Mouse (Mus musculus) kidney, adult 8-10 months (tissue): ENCODE measurements around the gene Aars.
"Not testable (repeated sequence)": the region's sequence is repeated elsewhere in the genome, so short reads cannot be mapped to it uniquely, and the experiment has no call there.

Experiments
- DNase-seq, 2 experiments: peaks; one replicate each; pipeline ENCODE4 v3.0.0; 2022

Aars gene

DNA sequence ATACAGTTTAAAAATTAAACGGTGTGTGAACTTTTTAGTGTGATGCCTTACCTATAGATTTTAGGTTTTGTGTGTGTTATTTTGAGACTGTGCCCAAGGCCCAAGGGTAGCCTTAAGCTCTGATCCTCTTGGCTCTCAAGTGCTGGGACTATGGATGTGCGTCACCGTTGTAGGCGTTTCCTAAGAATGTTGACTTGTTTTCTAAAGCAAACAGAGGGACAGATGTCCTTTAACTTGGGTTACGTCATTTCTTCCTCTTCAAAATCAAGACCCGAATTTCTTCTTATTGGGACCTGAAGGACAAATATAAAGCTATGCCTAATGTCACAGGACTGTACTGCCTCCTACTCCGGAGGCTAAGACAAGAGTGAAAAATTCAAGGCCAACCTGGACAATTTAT, at the start of gene Aars:
Aars (plus strand) TSS at position 229 of the 400 bp plus-strand sequence.
- DNase-seq, result no peak

DNA sequence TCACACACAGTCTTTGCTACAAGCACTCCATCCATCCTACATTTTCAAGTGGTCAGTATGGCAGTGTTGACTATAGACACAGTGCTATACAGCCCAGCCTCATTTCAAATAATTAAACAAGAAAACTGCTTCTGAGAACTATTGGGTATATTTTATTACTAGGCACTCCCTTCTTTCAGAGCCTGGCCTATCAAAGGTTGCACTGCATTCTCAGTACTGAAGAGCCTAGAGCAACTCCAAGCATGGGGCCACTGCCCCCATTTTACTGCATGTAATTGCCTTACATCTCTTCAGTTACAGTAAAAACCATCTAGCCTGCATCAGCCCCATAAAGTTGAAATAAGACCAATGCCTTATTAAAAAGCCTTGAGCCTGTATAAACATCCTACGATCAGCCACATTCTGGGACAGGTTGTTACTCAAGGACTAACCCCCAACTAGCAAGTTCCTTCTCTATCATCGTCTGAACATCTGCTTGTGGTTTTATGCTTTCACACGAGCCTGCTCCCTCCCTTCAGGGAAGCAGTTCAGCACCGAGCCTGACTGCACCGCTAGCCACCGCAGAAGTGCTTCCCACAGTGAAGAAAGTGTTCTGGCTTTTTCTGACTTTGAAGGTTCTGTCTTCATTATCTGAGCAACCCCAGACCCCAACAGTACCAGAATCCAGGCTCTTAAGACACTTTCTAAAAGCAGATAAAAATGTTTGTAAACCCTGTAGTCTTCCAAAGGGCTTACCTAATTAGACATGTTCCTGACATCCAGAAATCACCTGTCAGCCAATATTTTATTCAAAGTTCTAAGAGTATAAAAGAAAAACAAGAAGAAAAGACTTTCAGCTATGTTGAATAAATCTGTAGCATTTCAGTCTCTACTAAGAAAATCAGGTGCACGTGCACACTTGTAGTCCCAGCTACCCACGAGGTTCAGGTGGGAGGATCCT, 44.9 kb upstream of the Aars start:
- no peak for DNase-seq

DNA sequence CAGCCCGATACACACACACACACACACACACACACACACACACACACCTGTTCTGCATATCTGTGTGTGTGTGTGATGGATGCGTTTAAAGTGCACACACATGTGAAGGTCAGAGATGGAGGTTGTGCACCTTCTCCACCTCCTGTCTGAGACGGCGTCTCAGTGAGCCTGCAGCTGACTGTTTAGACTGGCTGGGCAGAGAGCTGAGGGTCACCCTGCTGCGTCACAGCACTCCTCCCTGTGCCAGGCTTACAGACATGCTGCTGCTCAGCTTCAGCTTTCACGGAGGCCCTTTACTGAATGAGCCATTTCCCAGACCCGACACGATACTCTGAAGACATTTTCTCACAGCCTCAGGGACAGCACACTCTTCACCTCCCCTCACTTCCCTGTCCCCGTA, 42.9 kb upstream of the Aars start:
- DNase-seq, result no peak

DNA sequence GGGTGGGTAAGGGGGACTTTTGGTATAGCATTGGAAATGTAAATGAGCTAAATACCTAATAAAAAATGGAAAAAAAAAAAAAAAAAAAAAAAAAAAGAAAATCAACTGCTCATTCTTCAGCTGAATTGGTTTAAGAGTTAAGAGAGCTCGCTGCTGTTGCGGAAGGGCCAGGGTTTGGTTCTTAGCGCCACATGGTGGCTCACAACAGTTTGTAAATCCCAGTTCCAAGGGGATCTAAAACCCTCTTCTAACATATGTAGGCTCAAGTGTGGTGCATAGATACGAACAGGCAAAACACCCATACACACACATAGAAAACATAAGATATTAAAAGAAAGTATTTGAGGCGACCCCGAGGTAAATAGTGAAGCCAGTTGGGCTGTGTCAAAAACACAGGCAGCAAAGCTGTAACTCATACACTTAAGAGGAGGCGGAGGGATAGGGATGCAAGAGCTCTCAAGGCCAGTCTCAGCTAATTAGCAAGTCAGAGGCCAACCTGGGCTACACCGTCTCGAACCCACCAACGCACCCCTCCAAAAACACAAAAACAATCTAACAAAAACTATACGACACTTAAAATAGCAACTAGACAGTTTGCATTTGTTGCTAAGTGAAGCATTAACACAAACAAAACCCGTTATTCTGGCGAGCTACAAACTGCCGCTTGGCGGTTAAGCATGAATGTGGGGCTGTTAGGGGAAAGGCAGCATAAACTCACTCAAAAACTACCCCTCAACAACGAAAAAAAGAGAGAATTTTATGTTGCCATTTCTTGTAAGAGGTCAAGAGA, 36.1 kb upstream of the Aars start:
- DNase-seq, result no peak

DNA sequence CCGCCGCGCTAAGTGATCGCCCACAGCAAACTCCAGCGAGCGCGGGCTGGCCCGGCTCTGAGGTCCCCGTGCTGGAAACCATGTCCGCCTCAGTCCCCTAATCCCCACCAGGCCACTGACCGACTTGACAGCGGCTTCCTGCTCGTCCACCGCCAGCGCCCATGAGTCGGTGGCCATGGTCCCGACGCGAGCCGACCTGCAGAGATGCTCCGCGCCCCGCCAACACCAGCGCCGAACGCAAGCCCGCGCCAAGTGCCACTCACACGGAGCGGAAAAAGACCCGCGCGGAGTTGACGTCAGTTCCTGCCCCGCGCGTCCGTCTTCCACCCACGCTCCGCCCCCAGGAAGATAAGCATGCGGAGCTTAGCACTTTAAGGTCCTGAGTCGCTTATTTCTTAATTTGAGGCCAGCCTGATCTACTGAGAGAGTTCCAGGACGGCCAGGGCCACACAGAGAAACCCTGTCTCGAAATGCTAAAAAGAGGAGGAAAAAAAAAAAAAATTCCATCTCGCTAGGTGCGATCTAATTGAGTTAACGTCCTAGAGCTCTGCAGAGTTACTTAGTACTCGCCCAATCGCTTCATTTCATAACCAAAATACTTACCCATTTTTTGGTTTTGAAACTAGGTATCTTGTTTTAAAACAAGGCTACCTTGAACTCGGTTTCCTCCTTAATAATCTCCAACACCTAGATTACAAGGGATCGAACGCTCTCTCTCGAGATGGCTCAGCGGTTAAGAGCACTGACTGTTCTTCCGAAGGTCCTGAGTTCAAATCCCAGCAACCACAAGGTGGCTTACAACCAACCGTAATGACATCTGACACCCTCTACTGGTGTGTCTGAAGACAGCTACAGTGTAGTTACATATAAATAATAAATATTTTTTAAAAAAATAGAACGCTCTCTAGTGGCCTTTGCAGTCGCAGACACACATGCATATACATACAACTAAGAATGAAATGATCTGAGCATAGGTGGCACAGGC, 35.1 kb upstream of the Aars start, which contains the start of gene Ddx19a:
Ddx19a (minus strand) TSS at position 254 of the 985 bp plus-strand sequence.
- DNase-seq, result peak; percentile 76 to 89

DNA sequence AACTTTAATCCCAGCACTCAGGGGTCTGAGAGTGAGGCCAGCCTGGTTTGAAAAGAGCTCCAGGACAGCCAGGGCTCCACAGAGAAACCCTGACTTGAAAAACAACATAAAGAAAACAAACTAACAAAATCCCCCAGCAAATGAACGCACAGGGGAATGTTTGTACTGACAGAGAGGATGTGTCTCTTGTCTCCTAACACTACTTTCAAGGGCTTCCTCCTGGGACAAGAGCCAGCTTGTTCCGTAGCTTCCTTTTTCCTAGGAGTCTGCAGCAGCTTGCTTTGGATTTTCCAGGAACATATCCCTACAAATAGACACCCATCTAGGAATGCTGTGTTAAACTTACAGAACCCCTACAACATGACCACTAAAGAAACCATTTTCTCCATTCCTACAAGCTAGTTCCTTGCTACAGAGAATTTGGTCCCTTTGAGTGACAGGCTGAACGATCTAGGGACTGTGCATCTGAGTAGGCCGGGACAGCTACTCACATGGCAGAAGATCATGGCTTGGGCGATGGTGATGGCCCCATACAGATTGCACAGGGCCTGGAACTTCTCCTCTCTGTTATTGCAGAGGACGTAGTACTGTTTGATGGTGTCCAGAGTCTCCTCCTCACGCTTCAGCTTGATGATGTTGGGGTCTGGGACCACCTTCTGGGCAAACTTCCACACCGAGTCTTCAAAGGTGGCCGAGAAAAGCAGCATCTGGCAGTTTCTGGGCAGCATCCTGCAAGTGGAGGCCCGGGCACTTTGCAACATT, 22.5 kb upstream of the Aars start:
- DNase-seq, result not testable (repeated sequence)

DNA sequence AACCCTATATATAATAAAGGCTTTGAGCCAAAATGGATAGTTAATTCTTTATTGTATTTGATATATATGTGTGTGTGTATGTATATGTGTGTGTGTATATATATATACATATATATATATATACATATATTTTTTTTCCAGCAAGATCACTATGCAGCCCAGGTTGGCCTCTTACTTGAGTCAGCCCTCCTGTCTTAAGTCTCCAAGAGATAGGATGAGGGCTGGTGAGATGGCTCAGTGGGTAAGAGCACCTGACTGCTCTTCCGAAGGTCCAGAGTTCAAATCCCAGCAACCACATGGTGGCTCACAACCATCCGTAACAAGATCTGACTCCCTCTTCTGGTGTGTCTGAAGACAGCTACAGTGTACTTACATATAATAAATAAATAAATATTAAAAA, 6.3 kb upstream of the Aars start:
- DNase-seq, result not testable (repeated sequence)

DNA sequence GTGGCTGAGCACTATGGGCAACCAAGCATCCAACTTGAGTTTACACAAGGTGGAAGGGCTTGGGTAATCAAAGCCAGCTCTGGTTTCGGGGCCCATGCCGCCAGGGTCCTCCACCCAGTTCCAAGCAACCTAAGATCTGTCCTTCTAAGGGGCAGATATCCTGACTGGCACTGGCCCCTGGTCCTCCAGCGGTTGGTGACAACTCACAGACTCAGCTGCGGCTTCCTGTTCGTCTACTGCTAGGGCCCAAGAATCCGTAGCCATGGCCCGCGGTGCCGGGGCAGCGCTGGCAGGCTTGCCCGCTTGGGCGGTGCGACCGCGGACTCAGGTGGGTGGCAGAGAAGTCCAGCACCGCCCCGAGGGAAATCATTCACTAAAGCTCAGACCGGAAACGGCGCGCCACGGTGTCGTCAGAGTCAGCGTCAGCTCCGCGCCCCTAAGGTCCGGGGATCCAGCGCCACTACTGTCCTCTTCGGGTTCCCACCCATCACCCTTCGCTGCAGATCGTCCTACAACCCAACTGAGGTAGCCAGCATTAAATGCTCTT, 5.5 kb upstream of the Aars start:
- DNase-seq, result peak; percentile 90 to 94

DNA sequence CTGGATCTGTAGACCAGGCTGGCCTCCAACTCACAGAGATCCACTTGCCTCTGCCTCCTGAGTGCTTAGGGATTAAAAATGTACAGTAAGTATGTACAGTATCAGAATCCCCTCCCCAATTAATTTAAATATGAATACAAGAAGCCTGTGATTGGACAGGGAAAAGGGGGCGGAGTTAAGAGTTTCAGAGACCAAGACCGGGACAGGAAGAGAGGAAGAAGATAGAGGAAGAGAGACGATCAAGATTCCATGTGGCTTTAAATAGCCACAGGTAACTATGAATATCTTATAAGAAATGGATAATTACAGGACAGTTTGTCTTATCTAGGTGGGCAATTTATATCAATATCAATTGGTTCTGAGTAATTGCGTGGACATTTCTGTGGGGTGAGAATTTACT, 3.4 kb upstream of the Aars start:
- no peak for DNase-seq

DNA sequence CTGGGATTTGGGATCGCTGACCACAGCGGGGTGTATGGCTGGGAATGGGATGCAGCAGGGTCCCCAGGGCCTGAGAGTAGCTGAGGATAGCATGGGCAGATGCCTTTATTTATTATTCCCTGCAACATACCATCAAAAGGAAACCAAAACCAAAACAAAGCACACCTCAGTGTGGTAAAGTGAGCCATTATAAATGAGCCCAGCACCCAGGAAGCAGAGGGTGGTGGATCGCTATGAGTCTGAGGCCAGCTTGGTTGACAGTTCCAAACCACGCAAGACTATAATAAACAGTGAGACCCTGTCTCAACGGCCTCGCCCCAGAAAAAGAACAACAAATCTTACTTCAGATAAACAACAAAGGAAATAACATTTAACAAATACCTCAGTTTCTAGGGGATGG, 2.9 kb upstream of the Aars start:
- no peak for DNase-seq

DNA sequence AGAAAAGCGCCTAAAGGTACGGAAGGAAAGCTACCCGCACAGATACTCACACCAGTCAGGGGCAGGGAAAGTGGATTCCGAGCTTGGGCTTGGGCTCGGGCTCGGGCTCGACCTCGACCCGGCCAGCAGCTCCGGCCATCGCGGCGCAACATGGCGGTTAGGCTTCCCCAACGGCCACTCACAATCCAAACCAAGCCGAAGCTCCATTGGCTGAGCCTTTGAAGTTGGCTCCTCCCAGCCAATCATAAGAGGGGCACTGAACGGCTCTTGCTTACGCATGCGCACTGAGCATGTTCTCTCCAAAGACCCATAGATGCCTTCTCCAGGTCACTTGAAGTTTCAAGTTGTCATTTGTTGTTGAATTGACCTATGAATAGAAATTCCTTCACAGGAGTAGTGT, 1.4 kb upstream of the Aars start, which contains the start of gene Ddx19b:
Ddx19b (minus strand) TSS at position 180 of the 400 bp plus-strand sequence.
- no peak for DNase-seq

DNA sequence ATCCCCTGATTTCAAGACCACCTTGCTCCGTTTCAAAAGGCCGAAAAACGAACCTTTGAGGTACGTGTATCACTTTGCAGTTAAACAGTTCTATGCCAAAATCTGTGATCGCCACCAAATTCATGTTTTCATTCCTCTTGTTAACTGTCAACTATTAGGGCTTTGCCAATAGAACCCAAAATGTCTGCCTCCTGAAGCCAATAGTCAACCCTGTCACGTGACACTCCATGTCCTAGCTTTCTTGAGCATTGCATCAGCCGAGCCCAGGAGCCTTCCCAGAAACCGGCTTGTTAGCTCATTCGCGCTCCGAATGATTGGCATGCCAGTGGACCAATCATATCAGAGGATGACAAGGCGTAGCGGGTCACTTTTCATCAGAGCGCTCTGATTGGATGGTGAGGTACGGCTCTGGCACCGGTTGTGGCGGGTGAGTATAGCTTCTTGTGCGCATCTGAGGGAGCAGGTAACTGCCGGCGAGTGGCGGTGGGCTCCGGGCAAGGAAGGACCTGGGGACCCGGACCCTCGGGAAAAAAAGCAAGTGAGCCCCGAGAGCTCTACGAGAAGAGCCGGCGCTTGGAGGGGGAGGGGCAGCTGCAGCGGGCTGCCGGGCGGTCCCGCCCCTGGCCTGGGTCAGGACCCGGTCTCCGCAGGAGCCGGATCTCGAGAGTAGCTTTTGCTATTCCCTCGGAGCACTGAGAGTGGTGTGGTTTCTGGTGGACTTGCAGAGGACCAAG, 705 bp downstream of the Aars start:
- peak; percentile 99 to 100 for DNase-seq

DNA sequence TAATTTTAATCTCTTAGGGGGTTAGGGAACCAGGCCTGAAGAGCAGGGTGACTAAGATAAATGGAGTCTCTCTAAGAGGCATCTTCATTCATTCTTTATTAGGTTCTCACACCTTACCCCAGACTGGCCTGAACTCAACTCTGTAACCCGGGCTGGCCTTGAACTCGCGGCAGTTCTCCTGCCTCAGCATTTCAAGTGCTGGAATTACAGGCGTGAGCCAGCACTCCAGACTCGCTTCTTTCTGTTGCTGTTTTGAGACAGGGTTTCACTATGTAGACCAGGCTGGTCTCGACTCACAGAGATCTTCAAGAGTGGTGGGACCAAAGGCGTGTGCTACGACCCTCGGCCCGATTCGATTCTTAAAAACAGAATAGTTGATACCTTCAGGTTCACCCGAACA, 1.3 kb downstream of the Aars start:
- peak in 1 of 2 experiments; percentile 29 for DNase-seq

DNA sequence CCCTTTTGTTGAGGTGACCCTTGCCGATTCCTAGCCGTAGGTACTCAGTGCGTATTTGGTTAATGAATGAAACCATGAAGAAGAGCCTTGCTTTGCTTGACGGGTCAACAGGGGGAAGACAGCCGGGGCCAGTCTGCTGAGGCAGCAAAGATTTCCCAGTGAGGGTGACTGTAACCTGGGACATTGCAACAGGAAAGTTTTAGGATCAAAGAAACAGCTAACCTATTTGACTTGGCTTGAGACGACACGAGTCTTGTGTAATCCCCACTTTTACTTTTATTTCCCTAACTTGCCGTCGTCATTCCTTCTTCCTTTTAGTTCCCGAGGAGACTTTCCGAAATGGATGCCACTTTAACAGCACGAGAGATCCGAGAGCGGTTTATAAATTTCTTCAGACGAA, 3.6 kb downstream of the Aars start:
- DNase-seq, result no peak

DNA sequence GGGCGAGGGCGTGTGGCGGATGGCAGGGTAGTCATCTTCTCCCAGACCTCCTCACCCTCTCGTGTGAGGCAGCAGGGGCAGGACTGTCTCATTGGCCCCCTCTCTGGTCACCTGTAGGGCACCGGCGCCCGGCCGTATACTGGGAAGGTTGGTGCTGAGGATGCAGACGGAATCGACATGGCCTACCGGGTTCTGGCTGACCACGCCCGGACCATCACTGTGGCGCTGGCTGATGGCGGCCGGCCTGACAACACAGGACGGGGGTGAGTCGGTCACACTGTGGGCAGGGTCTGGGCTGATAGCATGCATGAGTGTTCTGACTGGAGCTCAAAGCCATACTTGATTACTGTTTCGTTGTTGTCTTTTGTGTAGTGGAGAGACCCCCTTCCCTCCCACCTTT, 9.6 kb downstream of the Aars start:
- DNase-seq, result no peak

DNA sequence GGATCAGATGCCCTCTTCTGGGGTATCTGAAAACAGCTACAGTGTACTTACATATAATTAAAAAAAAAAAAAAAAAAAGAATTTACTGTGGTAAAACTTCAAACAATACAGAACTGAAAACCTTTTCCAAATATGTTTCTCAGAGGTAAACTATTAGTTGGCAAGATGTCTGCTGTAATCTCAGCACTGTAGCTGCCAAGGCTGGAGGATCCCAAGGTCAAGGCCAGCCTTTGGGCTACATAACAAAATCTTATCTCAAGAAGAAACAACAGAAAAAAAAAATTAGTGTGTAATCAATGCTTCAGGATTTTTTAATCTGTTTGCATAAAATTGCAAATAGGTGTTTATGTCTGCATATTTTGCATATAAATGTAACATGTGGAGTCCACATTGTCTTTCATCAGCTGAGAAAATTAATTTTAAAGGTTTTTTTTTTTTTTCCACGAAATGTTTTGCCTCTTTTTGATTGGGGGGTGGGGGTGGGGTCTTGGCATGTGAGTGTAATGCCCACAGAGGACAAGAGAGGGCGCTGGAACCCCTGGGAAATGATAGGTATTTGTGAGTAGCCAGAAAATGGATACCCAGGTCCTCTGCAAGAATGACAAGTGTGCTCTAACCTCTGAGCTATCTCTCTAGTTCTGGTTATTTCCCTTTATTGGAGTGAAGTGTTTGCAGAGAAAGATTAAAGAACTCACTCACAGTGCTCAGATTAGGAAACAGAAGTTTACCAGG, 11.2 kb downstream of the Aars start:
- no peak for DNase-seq

DNA sequence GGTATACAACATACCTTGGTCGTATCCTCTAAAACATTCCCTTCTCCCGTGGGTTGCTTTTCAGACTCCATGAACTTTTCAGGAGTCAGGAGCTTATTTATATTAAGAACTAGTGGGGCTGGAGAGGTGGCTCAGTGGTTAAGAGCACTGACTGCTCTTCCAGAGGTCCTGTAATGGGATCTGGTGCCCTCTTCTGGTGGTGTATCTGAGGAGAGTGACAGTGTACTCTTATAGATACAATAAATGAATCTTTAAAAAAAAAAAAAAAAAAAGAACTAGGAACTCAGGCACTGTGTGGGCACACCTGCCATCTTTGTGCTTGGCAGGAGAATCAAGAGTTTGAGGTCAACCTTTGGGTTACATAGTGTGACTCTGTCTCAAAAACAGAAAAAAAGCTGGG, 15.8 kb downstream of the Aars start:
- no peak for DNase-seq

DNA sequence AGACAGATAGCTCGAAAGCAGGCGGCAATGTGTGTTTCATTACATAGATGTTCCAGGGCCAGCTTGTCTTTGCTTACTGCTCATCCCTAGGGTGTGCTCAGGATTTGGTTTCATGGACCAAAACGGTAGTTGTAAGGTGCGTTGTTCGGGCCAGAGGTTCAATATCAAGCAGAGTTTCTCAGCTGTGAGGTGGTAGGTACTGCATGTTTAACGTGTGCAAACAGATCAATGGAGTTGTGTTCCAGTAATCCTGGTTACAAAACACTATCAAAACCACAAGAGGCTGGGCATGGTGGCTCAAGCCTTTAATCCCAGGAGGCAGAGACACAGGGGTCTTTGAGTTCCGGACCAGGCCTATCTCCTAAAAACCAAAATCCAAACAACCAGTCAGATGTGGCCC, 16.2 kb downstream of the Aars start:
- no peak for DNase-seq

DNA sequence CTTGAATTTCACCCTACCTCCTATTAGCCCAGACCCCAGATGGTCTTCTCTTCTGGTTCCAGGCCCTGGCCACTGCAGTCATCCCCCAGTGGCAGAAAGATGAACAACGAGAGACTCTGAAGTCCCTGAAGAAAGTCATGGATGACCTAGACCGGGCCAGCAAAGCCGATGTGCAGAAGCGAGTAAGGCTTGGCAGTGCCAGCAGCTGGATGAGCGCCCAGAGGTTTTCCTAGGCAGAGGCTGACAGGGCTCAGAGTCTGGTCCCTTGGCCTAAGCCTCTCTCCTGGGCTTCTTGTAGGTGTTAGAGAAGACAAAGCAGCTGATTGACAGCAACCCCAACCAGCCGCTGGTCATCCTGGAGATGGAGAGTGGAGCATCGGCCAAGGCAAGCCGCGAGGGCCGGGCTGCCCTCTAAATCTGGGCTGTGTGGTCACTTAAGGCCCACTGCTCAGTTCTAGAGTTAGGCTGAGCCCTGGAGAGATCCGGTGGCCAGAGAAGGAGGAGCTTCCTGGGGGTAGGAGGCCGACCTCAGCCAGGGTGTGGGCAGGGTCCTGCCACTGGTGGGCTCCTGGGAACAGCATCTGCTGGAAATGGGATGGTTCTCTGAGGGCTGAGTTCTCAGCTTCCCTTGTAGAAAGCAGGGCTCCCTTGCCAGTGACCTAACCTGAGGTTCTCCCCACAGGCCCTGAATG, 21.0 kb downstream of the Aars start:
- no peak for DNase-seq
